Mouse (Mus musculus) megakaryocyte progenitor cell, adult 5-6 weeks (primary cell): Measurements from ENCODE around the gene Kcna5. TPM values are rescaled to one million over a fixed set of nuclear protein-coding genes. Genes with fewer than 3 reads are reported as not detected.

Source experiments
- ATAC-seq: replicated peaks from 2 replicates; pipeline ENCODE4 v1.8.0; 2016; ENCODE audit warnings: mild to moderate bottlenecking, moderate TSS enrichment, inconsistent platforms; ENCODE audit not compliant: poor library complexity
- total RNA-seq, 2 experiments: library from RNA; stranded (forward) in 1 of 2; stranded (reverse) in 1 of 2; fragments of 157-497, 149-512 nt in 1 of 2; fragments of 200-1000 nt in 1 of 2; gene quantifications; 2 replicates each; pipeline versions ENCODE4 v1.2.3 to v1.2.4; 2015 to 2017

Kcna5 gene
- total RNA-seq, 2 experiments from 2014 or later: not detected

DNA sequence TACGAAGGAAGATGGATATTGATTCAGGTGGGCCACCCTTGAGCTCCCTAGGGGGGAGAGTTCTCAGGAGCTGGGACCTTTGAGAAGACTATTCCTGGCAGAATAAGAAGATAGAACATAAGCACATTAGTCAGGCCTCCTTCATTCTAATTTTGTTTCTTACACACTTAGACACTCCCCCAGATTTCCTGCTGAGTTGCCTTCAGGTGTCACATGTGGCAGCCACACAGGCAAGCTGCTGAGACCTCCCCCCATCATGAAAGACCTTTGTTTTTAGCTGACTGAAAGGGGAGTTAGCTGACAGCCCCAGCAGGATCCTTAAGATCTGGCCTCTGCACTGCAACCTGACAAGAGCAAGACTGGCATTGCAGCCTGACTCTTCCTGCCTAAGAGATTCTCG, 2.3 kb upstream of the Kcna5 start:
- no peak for ATAC-seq

DNA sequence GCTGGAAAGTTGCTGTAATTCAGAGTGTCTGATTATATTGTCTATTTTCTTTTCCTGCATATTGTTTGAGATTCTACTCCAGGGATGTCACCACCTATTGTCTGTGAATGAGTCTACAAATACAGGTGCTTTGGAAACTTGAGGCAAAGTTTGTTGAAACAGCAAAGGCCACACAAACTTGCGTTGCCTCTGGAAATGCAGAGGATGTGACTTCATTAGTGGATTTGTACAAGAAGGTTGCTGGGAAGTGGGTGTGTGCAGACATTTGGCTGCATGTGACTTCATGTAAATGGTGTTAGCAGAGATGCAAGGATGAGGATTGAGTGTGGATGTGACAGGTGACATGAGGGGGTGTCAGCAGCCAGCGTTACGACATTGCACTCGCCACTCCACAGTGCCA, 1.7 kb upstream of the Kcna5 start:
- ATAC-seq: no peak

GRCm38 (mm10) chr6:126535911-126536270, 679 bp upstream of the Kcna5 start:
- no peak for ATAC-seq

DNA sequence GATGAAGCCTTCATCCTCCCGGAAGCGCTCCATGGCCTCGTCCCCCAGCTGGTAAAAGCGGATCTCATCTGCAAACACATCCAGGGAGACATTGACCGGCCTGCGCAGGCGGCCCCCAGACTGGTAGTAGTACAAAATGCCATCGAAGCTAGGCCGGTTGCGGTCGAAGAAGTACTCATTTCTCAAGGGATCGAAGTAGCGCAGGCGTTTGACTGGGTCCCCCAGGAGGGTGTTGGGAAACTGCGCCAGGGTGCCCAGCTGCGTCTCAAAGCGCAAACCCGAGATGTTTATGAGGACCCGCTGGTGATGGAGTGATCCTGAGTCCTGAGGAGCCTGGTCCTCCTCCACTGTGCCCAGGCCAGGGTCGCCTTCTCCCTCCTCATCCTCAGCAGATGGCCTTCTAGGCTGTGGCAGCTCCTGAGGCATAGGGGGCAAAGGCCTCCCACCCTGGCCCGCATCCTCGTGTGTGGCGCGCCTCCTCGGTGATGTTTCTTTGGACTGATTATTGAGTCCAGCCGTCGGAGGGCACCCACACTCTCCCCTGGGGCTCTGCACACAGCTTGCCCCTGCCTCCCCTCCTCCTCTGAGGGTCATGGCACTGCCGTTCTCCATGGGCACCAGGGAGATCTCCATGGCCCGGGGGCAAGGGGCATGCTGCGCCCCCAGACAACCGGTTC, 543 bp downstream of the Kcna5 start:
- ATAC-seq: no peak

DNA sequence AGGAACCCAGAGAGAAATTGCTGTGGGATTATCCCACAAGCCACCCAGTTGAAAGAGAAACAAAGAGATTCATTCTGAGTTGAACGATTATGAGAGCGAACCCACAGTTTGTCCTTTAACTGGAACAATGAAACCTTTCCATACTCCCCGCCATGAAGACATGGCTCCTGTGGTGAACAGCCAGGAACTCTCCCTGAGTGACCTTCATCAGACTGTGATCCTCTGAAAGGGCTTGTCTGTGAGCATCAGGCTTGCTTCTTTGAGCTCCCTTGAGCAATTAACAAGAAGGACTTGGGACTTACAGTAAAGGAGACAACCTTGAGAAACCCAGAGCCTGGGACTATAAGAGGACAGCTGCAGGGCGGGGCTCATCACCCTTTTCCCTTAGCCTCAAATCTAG, 3.9 kb downstream of the Kcna5 start:
- no peak for ATAC-seq

DNA sequence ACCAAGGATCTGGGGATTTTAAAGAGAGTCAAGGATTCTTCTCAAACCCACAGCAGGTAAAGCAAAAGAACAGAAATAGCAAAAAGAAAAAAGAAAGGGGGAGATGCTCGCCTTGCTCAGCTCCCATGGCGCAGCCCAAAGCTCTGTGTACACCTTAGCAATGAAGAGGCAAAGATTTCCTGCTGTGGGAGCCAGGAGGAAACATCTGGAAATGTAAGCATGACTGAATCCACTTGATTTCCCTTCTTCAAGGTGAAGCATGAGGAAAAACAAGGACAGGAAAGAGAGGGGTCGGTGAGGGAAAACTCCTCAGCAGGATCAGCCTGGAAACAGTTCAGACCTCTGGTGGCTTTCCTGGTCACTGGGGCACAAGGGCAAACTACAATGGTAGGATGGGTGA, 5.2 kb downstream of the Kcna5 start:
- ATAC-seq: no peak

DNA sequence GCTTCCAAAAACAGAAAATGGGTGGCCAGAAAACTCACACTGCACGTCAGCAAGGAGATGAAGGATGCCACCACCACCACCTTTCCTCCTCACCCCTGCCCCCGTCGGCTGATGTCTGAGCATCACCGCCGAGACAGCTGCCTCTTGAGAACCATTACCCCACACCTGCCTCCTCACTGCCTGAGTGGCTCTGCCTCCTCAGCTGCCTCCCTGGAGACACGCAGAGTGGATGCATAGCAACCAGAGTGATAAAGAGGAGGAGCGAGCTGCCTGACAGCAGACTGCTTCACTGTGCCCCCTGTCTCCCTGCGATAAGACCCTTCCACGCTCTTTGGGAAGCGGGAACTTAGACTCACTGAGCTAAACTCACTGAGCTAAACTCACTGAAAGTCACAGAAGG, 20.5 kb downstream of the Kcna5 start:
- ATAC-seq: no peak

GRCm38 (mm10) chr6:126513714-126514248, 21.4 kb downstream of the Kcna5 start:
- ATAC-seq: no peak

GRCm38 (mm10) chr6:126513154-126513553, 22.1 kb downstream of the Kcna5 start:
- no peak for ATAC-seq

- no peak for ATAC-seq
Measured at GRCm38 (mm10) chr6:126508671-126509070, 26.5 kb downstream of the Kcna5 start.

- no peak for ATAC-seq
Measured at GRCm38 (mm10) chr6:126503920-126504319, 31.3 kb downstream of the Kcna5 start.

DNA sequence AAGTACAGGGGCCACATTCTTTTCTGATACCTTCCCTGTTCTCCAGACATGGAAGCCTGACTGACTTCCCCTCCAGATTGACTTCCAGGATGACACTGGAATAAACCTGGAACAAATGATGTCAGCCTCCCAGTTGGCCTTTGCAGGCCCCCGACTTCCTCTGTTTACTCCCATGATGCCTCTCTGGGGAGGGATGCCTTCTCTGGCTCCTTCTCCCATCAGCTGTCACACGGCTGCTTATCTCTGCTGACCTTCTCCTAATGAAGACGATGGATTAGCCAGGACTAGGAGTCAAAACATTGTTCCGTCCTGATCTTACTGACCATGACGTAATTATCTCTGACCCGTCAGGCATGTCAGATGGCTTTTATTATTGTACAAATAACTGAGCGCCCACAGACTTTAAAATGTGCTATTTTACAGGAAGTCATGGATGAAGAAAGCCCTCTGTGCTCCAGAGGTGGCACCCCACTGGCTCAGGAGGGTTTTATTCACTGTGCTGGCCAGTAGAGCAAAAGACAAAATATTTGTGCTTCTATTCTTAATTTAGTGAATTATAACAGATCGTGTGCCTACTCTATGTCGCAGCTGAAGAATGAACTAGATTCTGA, 32.4 kb downstream of the Kcna5 start:
- no peak for ATAC-seq

DNA sequence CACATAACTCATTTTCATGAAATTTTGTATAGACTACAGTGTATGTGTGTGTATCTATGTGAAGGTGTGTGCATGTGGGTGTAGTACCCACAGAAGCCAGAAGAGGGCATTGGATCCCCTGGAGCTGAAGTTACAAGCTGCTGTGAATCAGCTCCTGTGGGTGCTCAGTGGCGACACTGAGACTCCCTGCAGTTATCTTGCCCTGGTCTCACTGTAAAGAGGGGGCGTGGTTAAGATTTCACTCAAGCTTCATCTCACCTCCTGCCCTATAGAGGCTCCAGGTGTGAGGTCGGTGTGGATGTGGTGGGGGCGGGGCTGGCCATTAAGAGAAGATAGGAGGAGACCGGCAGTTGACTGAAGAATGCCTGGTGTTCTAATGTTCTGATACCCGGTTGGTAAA, 34.2 kb downstream of the Kcna5 start:
- no peak for ATAC-seq

DNA sequence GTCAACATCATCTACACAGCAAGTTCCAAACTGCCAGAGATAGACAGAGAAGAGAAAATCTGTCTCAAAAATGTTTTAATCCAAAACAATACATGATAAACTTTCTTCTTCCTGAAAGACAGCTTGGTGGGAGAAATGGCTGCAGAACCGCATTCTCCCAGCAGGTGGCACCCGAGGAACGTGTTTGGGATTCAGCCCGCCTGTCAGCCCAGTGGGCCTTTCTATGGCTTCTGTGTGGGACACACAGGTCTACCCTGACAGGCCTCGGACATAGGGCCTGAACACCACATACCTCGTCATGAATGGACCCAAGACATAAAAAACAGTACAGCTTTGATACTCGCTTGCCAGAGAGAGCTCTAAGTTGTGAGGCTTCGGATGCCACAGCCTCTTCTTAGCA, 35.1 kb downstream of the Kcna5 start:
- peak; percentile 83 for ATAC-seq

DNA sequence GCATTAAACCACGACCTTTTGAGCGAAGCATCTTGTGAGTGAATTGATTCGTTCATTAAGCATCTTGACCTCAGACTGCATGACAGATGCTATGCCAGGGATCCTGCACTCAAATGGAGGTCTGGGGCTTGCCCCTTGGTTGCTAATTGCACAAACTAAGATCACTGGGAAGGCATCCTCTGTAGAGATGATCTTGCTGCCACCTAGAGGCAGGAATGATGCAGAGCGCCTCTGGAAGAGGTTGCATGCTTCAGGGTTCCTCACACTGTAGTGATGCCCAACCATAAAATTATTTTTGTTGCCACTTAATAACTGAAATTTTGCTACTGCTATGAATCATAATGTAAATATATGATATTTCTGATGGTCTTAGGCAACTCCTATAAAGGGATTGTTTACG, 37.3 kb downstream of the Kcna5 start:
- ATAC-seq: peak; percentile 62; the same call in 1 of the 2 replicates

DNA sequence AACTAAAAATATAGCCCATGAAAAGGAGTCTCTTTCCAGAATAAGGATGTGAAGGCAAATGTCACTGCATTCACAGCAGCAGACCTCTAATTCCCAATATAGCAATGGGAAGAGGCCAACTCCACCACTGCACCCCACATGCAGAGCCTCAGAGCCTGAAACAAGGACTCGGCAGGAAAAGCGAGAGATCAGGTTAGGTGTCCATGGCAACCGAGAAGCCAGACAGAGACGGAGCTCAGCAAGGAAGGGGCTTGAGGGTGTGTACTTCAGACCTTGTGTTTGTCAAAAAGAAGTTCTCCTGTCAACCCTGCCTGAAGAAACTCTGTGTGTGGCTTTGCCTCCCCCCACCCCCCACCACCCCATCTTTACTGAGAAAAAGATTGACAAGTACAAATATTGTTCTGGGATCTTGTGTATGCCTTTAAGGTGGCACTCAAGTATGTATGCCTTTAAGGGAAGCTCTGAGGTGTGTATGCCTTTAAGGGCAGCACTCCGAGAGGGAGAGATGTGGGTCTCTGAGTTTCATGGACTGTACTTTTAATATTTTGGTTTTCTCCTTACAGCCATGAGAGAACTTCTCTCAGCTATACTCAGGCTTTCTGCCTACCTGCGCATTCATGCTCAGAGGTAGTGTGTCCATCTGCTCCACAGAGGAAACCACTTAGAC, 37.9 kb downstream of the Kcna5 start:
- ATAC-seq: no peak

- no peak for ATAC-seq
Measured at GRCm38 (mm10) chr6:126487136-126487535, 48.1 kb downstream of the Kcna5 start.

- ATAC-seq: no peak
Measured at GRCm38 (mm10) chr6:126484887-126485286, 50.3 kb downstream of the Kcna5 start.

DNA sequence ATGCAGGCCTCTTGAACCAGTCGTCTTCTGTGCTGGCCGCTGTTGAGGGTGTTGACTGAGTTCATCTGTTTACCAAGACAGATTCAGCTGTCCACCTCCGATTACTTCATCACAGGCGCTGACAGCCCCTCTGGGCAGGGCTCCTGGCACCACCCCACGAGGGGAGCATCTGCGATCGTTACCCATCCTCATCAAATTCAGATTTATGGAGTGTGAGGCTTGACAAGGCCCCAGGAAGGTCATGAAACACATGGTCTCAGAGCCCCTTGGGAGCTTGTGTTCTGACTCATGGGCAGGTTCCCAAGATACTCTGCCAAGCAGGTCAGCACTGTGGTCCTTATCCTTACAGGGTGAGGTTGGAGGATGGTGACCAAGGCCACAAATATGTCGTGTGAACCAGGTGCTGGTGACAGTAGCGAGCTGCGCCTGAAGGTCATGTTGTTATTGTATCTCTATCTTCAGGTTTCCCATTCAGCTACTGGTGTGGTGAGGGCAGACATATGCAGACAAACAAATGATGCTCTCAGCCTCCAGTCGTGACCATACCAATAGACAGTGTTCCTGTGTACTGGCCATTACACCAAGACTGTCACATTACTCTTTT, 51.8 kb downstream of the Kcna5 start:
- ATAC-seq: no peak
